Mouse (Mus musculus) brown adipose tissue, adult 24 weeks (tissue): ENCODE data around the gene Pik3c2b. TPM values are rescaled to one million over a fixed set of nuclear protein-coding genes. Genes with fewer than 3 reads are reported as not detected.
A peak's percentile ranks its signal among the peaks of the same experiment; 100 is the strongest.
"Not testable (repeated sequence)": the region's sequence is repeated elsewhere in the genome, so short reads cannot be mapped to it uniquely, and the experiment has no call there.

Experiments used
- H3K27ac ChIP-seq: fragments of 200-500 bp; replicated peaks from 2 replicates; pipeline ENCODE4 v1.5.1; 2012; ENCODE audit warnings: low read depth, mild to moderate bottlenecking, low read length
- H3K4me1 ChIP-seq: fragments of 200-500 bp; 2 replicates; pipeline ENCODE4 v1.6.1; 2012; ENCODE audit warnings: low read length, mixed read lengths; ENCODE audit not compliant: control insufficient read depth, insufficient read depth, insufficient read length
- H3K4me3 ChIP-seq: fragments of 200-500 bp; 2 replicates; pipeline ENCODE4 v1.5.1; 2012; ENCODE audit warnings: low read depth, mild to moderate bottlenecking, low read length, moderate library complexity; ENCODE audit not compliant: insufficient read depth
- polyA plus RNA-seq: library from polyadenylated mRNA; stranded (reverse); fragments of >200 nt; gene quantifications from 2 replicates; pipeline ENCODE4 v1.2.4, GENCODE M21; 2012; ENCODE audit not compliant: missing spikeins, insufficient read depth, insufficient read length

Gene Pik3c2b
- polyA plus RNA-seq, 1 experiment = 1.1 TPM

GRCm38 (mm10) chr1:133025051-133025795 is 20.2 kb upstream of the Pik3c2b start:
- Histone ChIP-seq H3K4me3 (peak overlapping the region; percentile 97), H3K4me1 (no peaks in the 10 kb centered on the region), H3K27ac (peak overlapping the region; percentile 87)

- Histone ChIP-seq H3K4me3 (peak overlapping the region; percentile 97), H3K27ac (peak overlapping the region; percentile 83; the same call in 1 of the 2 replicates)
- H3K4me1 ChIP-seq = not testable (repeated sequence)
Measured at GRCm38 (mm10) chr1:133025796-133026190, 19.7 kb upstream of the Pik3c2b start.

- H3K4me1 ChIP-seq = no peaks in the 10 kb centered on the region
- no peak overlapping the region for H3K27ac ChIP-seq
- no peak overlapping the region for H3K4me3 ChIP-seq
Measured at GRCm38 (mm10) chr1:133027126-133027525, 18.3 kb upstream of the Pik3c2b start.

- H3K4me1 ChIP-seq = no peaks in the 10 kb centered on the region
- no peak overlapping the region for H3K4me3 ChIP-seq
- no peak overlapping the region for H3K27ac ChIP-seq
Measured at GRCm38 (mm10) chr1:133027980-133028379, 17.5 kb upstream of the Pik3c2b start.

- no peak overlapping the region for H3K27ac ChIP-seq
- no peak overlapping the region for H3K4me3 ChIP-seq
- no peaks in the 10 kb centered on the region for H3K4me1 ChIP-seq
Measured at GRCm38 (mm10) chr1:133029744-133030143, 15.7 kb upstream of the Pik3c2b start.

GRCm38 (mm10) chr1:133030461-133030860 is 15.0 kb upstream of the Pik3c2b start, which contains the start of gene Mdm4:
Gene Mdm4, minus strand, starts transcription at chr1:133030561.
- Histone ChIP-seq H3K4me1 (no peaks in the 10 kb centered on the region), H3K4me3 (no peak within 1 kb of the TSS)

GRCm38 (mm10) chr1:133032981-133033315 is 12.5 kb upstream of the Pik3c2b start:
- H3K4me1 ChIP-seq = no peaks in the 10 kb centered on the region
- H3K4me3 ChIP-seq = peak overlapping the region; percentile 85; the same call in 1 of the 2 replicates
- no peak overlapping the region for H3K27ac ChIP-seq

More at GRCm38 (mm10) chr1:133030461-133030860, 15.0 kb upstream of the Pik3c2b start, which contains the start of gene Mdm4:
- no peak within 1 kb of the TSS for H3K27ac ChIP-seq

- peak overlapping the region; percentile 29 for H3K27ac ChIP-seq
- H3K4me1 ChIP-seq = no peaks in the 10 kb centered on the region
- peak overlapping the region; percentile 85 for H3K4me3 ChIP-seq
Measured at GRCm38 (mm10) chr1:133033316-133034090, 12.0 kb upstream of the Pik3c2b start.

- H3K27ac ChIP-seq = no peak overlapping the region
- no peaks in the 10 kb centered on the region for H3K4me1 ChIP-seq
- peak overlapping the region; percentile 85 for H3K4me3 ChIP-seq
Measured at GRCm38 (mm10) chr1:133034091-133034460, 11.4 kb upstream of the Pik3c2b start.

- H3K4me3 ChIP-seq, H3K4me1 ChIP-seq, H3K27ac ChIP-seq: not testable (repeated sequence)
Measured at GRCm38 (mm10) chr1:133034682-133035081, 10.8 kb upstream of the Pik3c2b start.

GRCm38 (mm10) chr1:133039505-133039949 is 5.9 kb upstream of the Pik3c2b start:
- Histone ChIP-seq H3K4me3 (no peak overlapping the region), H3K4me1 (no peaks in the 10 kb centered on the region), H3K27ac (no peak overlapping the region)

GRCm38 (mm10) chr1:133045861-133046440 is 484 bp downstream of the Pik3c2b start:
- Histone ChIP-seq H3K4me3 (peak overlapping the region; percentile 89), H3K27ac (peak overlapping the region; percentile 68), H3K4me1 (no peaks in the 10 kb centered on the region; the same call in 1 of the 2 replicates)

- peak overlapping the region; percentile 89 for H3K4me3 ChIP-seq
- peak overlapping the region; percentile 68 for H3K27ac ChIP-seq
- H3K4me1 ChIP-seq = no peaks in the 10 kb centered on the region; the same call in 1 of the 2 replicates
Measured at GRCm38 (mm10) chr1:133046441-133046931, 1.0 kb downstream of the Pik3c2b start.

- peak overlapping the region; percentile 17 for H3K27ac ChIP-seq
- peak overlapping the region; percentile 89 for H3K4me3 ChIP-seq
- H3K4me1 ChIP-seq = peaks cover 5% of the 10 kb centered on the region
Measured at GRCm38 (mm10) chr1:133047575-133047974, 2.1 kb downstream of the Pik3c2b start.

- H3K4me1 ChIP-seq = peaks cover 13% of the 10 kb centered on the region
- H3K4me3 ChIP-seq = no peak overlapping the region
- H3K27ac ChIP-seq = no peak overlapping the region
Measured at GRCm38 (mm10) chr1:133048690-133049089, 3.2 kb downstream of the Pik3c2b start.
